Mouse (Mus musculus) activated CD4-positive, CD25-positive, alpha-beta regulatory T cell (primary cell): ENCODE results near the gene Chm. TPM values are rescaled to one million over a fixed set of nuclear protein-coding genes. Genes with fewer than 3 reads are reported as not detected.

ENCODE experiments used
- polyA plus RNA-seq, 2 experiments: library from polyadenylated mRNA; unstranded; fragments of 100-300 nt; shearing (Covaris generic); gene quantifications; one replicate each; pipeline ENCODE4 v1.2.1; 2017

Chm gene
- 10 to 100 TPM; 16.1 to 19.6 TPM for polyA plus RNA-seq

GRCm38 (mm10) chrX:113185230-113185985 is at the start of gene Chm:
Chm (minus strand) TSS chrX:113185517.

Other genes with a start within 250 kb of the Chm start
- 1 to 10 TPM in 1 of 2 experiments, not detected in 1; 2.1 TPM for gene Dach2, start 112.0 kb upstream of the Chm start, polyA plus RNA-seq